Mouse (Mus musculus): ENCODE measurements around the gene Slc6a2. TPM values are rescaled to one million over a fixed set of nuclear protein-coding genes. Genes with fewer than 3 reads are reported as not detected.

The Slc6a2 gene
- total and polyA plus RNA-seq, 3 experiments, result 0.03 TPM; not detected in 2

- no peaks in the 10 kb centered on the region for H3K4me1 ChIP-seq (ENCODE audit: control insufficient read depth in 1 of 2, insufficient read depth in 2 of 2, low read length in 2 of 2)
- H3K9me3 ChIP-seq (replicated peaks; ENCODE audit: insufficient read depth, low read length), result no peaks in the 10 kb centered on the region
- H3K9ac ChIP-seq (ENCODE audit: control insufficient read depth, low read depth, low read length, poor library complexity, severe bottlenecking), result no peak overlapping the region
- H3K27me3 ChIP-seq (ENCODE audit: control insufficient read depth in 1 of 2, insufficient read depth in 2 of 2, low read length in 2 of 2), result no peaks in the 10 kb centered on the region
- no peak for TF ChIP-seq ZKSCAN1 (IDR thresholded peaks at IDR 0.05; ENCODE audit: low read depth, low read length)
- H3K4me3 ChIP-seq (ENCODE audit: control insufficient read depth in 1 of 2, insufficient read depth in 1 of 2, low read depth in 2 of 2, low read length in 2 of 2), result no peak overlapping the region
- no peak overlapping the region for H3K27ac ChIP-seq (ENCODE audit: control insufficient read depth, low read depth, low read length)
- H3K36me3 ChIP-seq (ENCODE audit: control insufficient read depth in 1 of 2, insufficient read depth in 2 of 2, low read length in 2 of 2), result no peaks in the 10 kb centered on the region
- no peaks in the 10 kb centered on the region for H3K79me2 ChIP-seq (ENCODE audit: control insufficient read depth, insufficient read depth, low read length, poor library complexity)
- no peak for DNase-seq (ENCODE audit: low read depth, low spot score)
These were observed 24.5 kb downstream of the Slc6a2 start for GRCm38 (mm10) chr8:92984376-92984775.

DNA sequence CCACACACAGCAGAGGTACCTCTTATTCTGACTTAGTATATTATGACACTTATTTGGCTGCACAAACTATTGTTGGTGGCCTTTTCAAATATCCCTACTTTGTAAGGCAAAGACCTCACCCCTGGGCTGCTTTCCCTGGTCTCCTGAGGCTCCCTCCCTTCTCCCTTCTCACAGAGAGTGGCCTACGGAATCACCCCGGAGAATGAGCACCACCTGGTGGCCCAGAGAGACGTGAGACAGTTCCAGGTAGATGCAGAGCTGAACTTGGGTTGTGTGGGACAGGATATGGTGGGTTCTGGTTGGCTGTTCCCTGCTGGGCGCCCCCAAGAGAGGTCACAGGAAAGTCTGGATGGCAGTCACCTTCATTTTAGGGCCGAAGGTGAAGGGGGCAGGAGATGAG is 37.0 kb downstream of the Slc6a2 start:
- Histone ChIP-seq H3K27me3 (ENCODE audit: control insufficient read depth in 1 of 2, insufficient read depth in 2 of 2, low read length in 2 of 2) (no peaks in the 10 kb centered on the region), H3K79me2 (ENCODE audit: control insufficient read depth, insufficient read depth, low read length, poor library complexity) (no peaks in the 10 kb centered on the region)

DNA sequence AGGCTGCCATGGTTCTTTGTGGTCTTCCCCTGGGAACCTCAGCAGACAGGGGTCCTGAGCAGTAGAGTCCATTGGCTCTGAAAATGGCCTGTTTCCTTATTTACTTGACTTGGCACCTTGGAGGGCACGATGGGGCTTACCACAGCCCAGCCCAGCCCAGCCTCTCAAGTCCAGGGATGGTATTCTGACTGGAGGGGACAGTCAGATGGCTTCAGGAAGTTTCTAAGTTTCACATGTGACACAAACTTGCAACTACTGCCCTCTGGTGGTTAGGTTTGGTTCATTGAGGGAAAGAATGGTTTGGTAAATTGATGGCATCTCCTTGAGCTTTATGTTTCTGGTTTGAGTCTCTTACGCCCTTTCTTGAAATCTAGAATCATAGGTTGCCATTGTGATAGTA is 38.7 kb downstream of the Slc6a2 start:
- TF ChIP-seq RAD21 (IDR thresholded peaks at IDR 0.05; ENCODE audit: low read depth, low read length) (peak; percentile 51), NELFE (IDR thresholded peaks at IDR 0.05; ENCODE audit: low read depth, low read length) (no peak), TCF12 (IDR thresholded peaks at IDR 0.05; ENCODE audit: low read depth, low read length) (no peak), SMC3 (IDR thresholded peaks at IDR 0.05; ENCODE audit: low read depth, low read length) (peak; percentile 74), EP300 (IDR thresholded peaks at IDR 0.05; ENCODE audit: low read depth in 1 of 2, low read length in 2 of 2) (no peak), CHD2 (IDR thresholded peaks at IDR 0.05; ENCODE audit: low read length) (no peak), CTCF (IDR thresholded peaks at IDR 0.05 in 2 of 3, conservative IDR thresholded peaks at IDR 0.05 in 1 of 3; ENCODE audit: control insufficient read depth in 1 of 3, insufficient read depth in 1 of 3, low read depth in 2 of 3, low read length in 3 of 3, poor library complexity in 1 of 3, severe bottlenecking in 1 of 3) (peak in 2 of 3 experiments; percentile 9 to 59; a peak in 2 of 6 replicates), MAZ (IDR thresholded peaks at IDR 0.05; ENCODE audit: low read depth, low read length) (no peak), ZC3H11A (IDR thresholded peaks at IDR 0.05; ENCODE audit: low read depth, low read length) (peak; percentile 68)
- Histone ChIP-seq H3K36me3 (ENCODE audit: control insufficient read depth in 1 of 2, insufficient read depth in 2 of 2, low read length in 2 of 2) (no peaks in the 10 kb centered on the region), H3K4me1 (ENCODE audit: control insufficient read depth in 1 of 2, insufficient read depth in 2 of 2, low read length in 2 of 2) (no peaks in the 10 kb centered on the region), H3K27me3 (ENCODE audit: control insufficient read depth in 1 of 2, insufficient read depth in 2 of 2, low read length in 2 of 2) (no peaks in the 10 kb centered on the region), H3K79me2 (ENCODE audit: control insufficient read depth, insufficient read depth, low read length, poor library complexity) (no peaks in the 10 kb centered on the region), H3K27ac (ENCODE audit: control insufficient read depth, low read depth, low read length) (no peak overlapping the region), H3K4me3 (ENCODE audit: control insufficient read depth in 1 of 2, insufficient read depth in 1 of 2, low read depth in 2 of 2, low read length in 2 of 2) (no peak overlapping the region), H3K9me3 (replicated peaks; ENCODE audit: insufficient read depth, low read length) (no peaks in the 10 kb centered on the region), H3K9ac (ENCODE audit: control insufficient read depth, low read depth, low read length, poor library complexity, severe bottlenecking) (no peak overlapping the region)
- peak; percentile 44 for DNase-seq (ENCODE audit: low read depth, low spot score)

More for the DNA sequence above, 37.0 kb downstream of the Slc6a2 start:
- H3K4me3 ChIP-seq (ENCODE audit: control insufficient read depth in 1 of 2, insufficient read depth in 1 of 2, low read depth in 2 of 2, low read length in 2 of 2), result no peak overlapping the region
- no peak for DNase-seq (ENCODE audit: low read depth, low spot score)
- H3K27ac ChIP-seq (ENCODE audit: control insufficient read depth, low read depth, low read length), result no peak overlapping the region
- H3K9me3 ChIP-seq (replicated peaks; ENCODE audit: insufficient read depth, low read length), result no peaks in the 10 kb centered on the region
- no peaks in the 10 kb centered on the region for H3K36me3 ChIP-seq (ENCODE audit: control insufficient read depth in 1 of 2, insufficient read depth in 2 of 2, low read length in 2 of 2)
- no peak for TF ChIP-seq MAZ (IDR thresholded peaks at IDR 0.05; ENCODE audit: low read depth, low read length)
- TF ChIP-seq ZC3H11A (IDR thresholded peaks at IDR 0.05; ENCODE audit: low read depth, low read length), result peak; percentile 40; the same call in 1 of the 2 replicates
- TF ChIP-seq CTCF (IDR thresholded peaks at IDR 0.05 in 2 of 3, conservative IDR thresholded peaks at IDR 0.05 in 1 of 3; ENCODE audit: control insufficient read depth in 1 of 3, insufficient read depth in 1 of 3, low read depth in 2 of 3, low read length in 3 of 3, poor library complexity in 1 of 3, severe bottlenecking in 1 of 3), result peak in 2 of 3 experiments; percentile 43 to 46; a peak in 4 of 6 replicates
- no peak for TF ChIP-seq USF2 (IDR thresholded peaks at IDR 0.05; ENCODE audit: borderline replicate concordance in 1 of 2, insufficient read depth in 1 of 2, low read depth in 1 of 2, low read length in 2 of 2)
- no peak for TF ChIP-seq POLR2A (IDR thresholded peaks at IDR 0.05; ENCODE audit: control insufficient read depth in 1 of 2, insufficient read depth in 1 of 2, low read depth in 1 of 2, low read length in 2 of 2, poor library complexity in 1 of 2)
- TF ChIP-seq RCOR1 (IDR thresholded peaks at IDR 0.05; ENCODE audit: low read depth, low read length), result no peak
- peak; percentile 63 for TF ChIP-seq SMC3 (IDR thresholded peaks at IDR 0.05; ENCODE audit: low read depth, low read length)
- TF ChIP-seq BHLHE40 (IDR thresholded peaks at IDR 0.05; ENCODE audit: borderline replicate concordance, low read depth, low read length), result no peak
- no peak for TF ChIP-seq CHD2 (IDR thresholded peaks at IDR 0.05; ENCODE audit: low read length)
- peak; percentile 25; the same call in 1 of the 2 replicates for TF ChIP-seq RAD21 (IDR thresholded peaks at IDR 0.05; ENCODE audit: low read depth, low read length)
- H3K4me1 ChIP-seq (ENCODE audit: control insufficient read depth in 1 of 2, insufficient read depth in 2 of 2, low read length in 2 of 2), result no peaks in the 10 kb centered on the region
- H3K9ac ChIP-seq (ENCODE audit: control insufficient read depth, low read depth, low read length, poor library complexity, severe bottlenecking), result no peak overlapping the region

Measured in MEL (cell line).